Mouse (Mus musculus) cerebellum, adult 18-20 months (tissue): ENCODE measurements around the gene Rasl2-9.
"Not testable (repeated sequence)": the region's sequence is repeated elsewhere in the genome, so short reads cannot be mapped to it uniquely, and the experiment has no call there.

ENCODE experiments used
- DNase-seq, 2 experiments: peaks; one replicate each; pipeline ENCODE4 v3.0.0; 2021

Gene Rasl2-9

GRCm38 (mm10) chr7:5125549-5126406, at the start of gene Rasl2-9:
Gene Rasl2-9, minus strand, starts transcription at chr7:5125950.
- DNase-seq: peak; percentile 62 to 76

- not testable (repeated sequence) for DNase-seq
These were observed 23.8 kb upstream of the Rasl2-9 start, which contains the start of gene Vmn1r55 for GRCm38 (mm10) chr7:5149570-5149969. Gene Vmn1r55, minus strand, starts transcription at chr7:5149670.

- no peak for DNase-seq
These were observed 672 bp downstream of the Rasl2-9 start for GRCm38 (mm10) chr7:5125078-5125477.

GRCm38 (mm10) chr7:5116850-5117249, 8.9 kb downstream of the Rasl2-9 start, which contains the start of gene Rfpl4:
Gene Rfpl4, minus strand, starts transcription at chr7:5116950.
- DNase-seq: no peak

GRCm38 (mm10) chr7:5112701-5113100, 13.0 kb downstream of the Rasl2-9 start:
- DNase-seq: no peak

GRCm38 (mm10) chr7:5109301-5109700, 16.4 kb downstream of the Rasl2-9 start:
- no peak for DNase-seq

GRCm38 (mm10) chr7:5108272-5108671, 17.5 kb downstream of the Rasl2-9 start:
- no peak for DNase-seq

GRCm38 (mm10) chr7:5102564-5102963, 23.2 kb downstream of the Rasl2-9 start:
- no peak for DNase-seq

- DNase-seq: no peak
These were observed 24.6 kb downstream of the Rasl2-9 start for GRCm38 (mm10) chr7:5101066-5101663.

- no peak for DNase-seq
These were observed 26.0 kb downstream of the Rasl2-9 start for GRCm38 (mm10) chr7:5099796-5100195.

GRCm38 (mm10) chr7:5098769-5099168, 27.0 kb downstream of the Rasl2-9 start:
- no peak for DNase-seq

- no peak for DNase-seq
These were observed 32.8 kb downstream of the Rasl2-9 start for GRCm38 (mm10) chr7:5092831-5093510.

GRCm38 (mm10) chr7:5092381-5092780, 33.4 kb downstream of the Rasl2-9 start:
- no peak for DNase-seq

- DNase-seq: no peak
These were observed 34.6 kb downstream of the Rasl2-9 start for GRCm38 (mm10) chr7:5091008-5091728.

GRCm38 (mm10) chr7:5089853-5090252, 35.9 kb downstream of the Rasl2-9 start:
- DNase-seq: no peak

GRCm38 (mm10) chr7:5087886-5088285, 37.9 kb downstream of the Rasl2-9 start:
- DNase-seq: no peak

- DNase-seq: no peak
These were observed 38.8 kb downstream of the Rasl2-9 start for GRCm38 (mm10) chr7:5086921-5087440.

GRCm38 (mm10) chr7:5085512-5085911, 40.2 kb downstream of the Rasl2-9 start:
- no peak for DNase-seq

- DNase-seq: no peak
These were observed 42.2 kb downstream of the Rasl2-9 start for GRCm38 (mm10) chr7:5083325-5084105.

GRCm38 (mm10) chr7:5081939-5082338, 43.8 kb downstream of the Rasl2-9 start:
- no peak for DNase-seq

GRCm38 (mm10) chr7:5081241-5081640, 44.5 kb downstream of the Rasl2-9 start:
- DNase-seq: no peak

GRCm38 (mm10) chr7:5080815-5081214, 44.9 kb downstream of the Rasl2-9 start:
- DNase-seq: no peak
